Mouse (Mus musculus): ENCODE results near the gene Clip2. TPM values are rescaled to one million over a fixed set of nuclear protein-coding genes. Genes with fewer than 3 reads are reported as not detected.

The Clip2 gene
- total and polyA plus RNA-seq, 3 experiments: 5.4 to 16.7 (median 8.7) TPM

- Histone ChIP-seq H3K27ac (ENCODE audit: insufficient read depth, low read depth) (peak overlapping the region; percentile 69), H3K4me1 (ENCODE audit: control insufficient read depth in 1 of 2, insufficient read depth in 2 of 2) (peaks cover 2 to 47% of the 10 kb centered on the region in 2 experiments; a peak in 3 of 4 replicates), H3K36me3 (replicated peaks in 1 of 2; ENCODE audit: control insufficient read depth in 1 of 2, insufficient read depth in 1 of 2, low read length in 1 of 2) (peaks cover 16 to 29% of the 10 kb centered on the region in 2 experiments), H3K4me3 (replicated peaks in 1 of 3; ENCODE audit: low read depth in 2 of 3, low read length in 2 of 3, poor library complexity in 1 of 3) (peak overlapping the region; percentile 98 to 100 (median 100)), H3K27me3 (replicated peaks) (no peaks in the 10 kb centered on the region), H3K9me3 (replicated peaks; ENCODE audit: low read length) (no peaks in the 10 kb centered on the region), H3K79me2 (replicated peaks; ENCODE audit: control insufficient read depth, extremely low read depth, insufficient read depth, poor library complexity, severe bottlenecking) (peaks cover 44% of the 10 kb centered on the region), H3K9ac (ENCODE audit: insufficient read depth, low read depth) (peak overlapping the region; percentile 99), H3K4me2 (ENCODE audit: insufficient read depth, low read depth, poor library complexity, severe bottlenecking) (peak overlapping the region; percentile 94)
- in situ Hi-C loops (cut with MboI; ENCODE audit: low pct_ligation_motif_present, low pct_unique_long_range_greater_than_20kb, low sequenced_read_pairs): loop anchor here (5.0 kb wide), 2 partner anchors 34 to 86 kb away; partner anchors contain the start of gene Lat2
- DNase-seq (ENCODE audit: extremely low read depth): peak; percentile 53
- TF ChIP-seq SIN3A (IDR thresholded peaks at IDR 0.05; ENCODE audit: low read length) (0 out of 2 replicates have a peak, but pooled peaks have one; percentile 13), CHD1 (IDR thresholded peaks at IDR 0.05; ENCODE audit: low read depth, low read length) (no peak), BHLHE40 (IDR thresholded peaks at IDR 0.05; ENCODE audit: low read depth, low read length) (peak; percentile 53), POLR2AphosphoS2 (IDR thresholded peaks at IDR 0.05; ENCODE audit: low read depth, low read length) (no peak), SMC3 (IDR thresholded peaks at IDR 0.05; ENCODE audit: low read depth, low read length) (peak; percentile 42), ZNF384 (IDR thresholded peaks at IDR 0.05; ENCODE audit: low read depth, low read length) (no peak), CTCF (conservative IDR thresholded peaks at IDR 0.05 in 1 of 2, IDR thresholded peaks at IDR 0.05 in 1 of 2; ENCODE audit: low read depth in 2 of 2, low read length in 2 of 2) (peak in 1 of 2 experiments; percentile 51; a peak in 2 of 4 replicates)
- dilution Hi-C loops (cut with MboI; ENCODE audit: extremely low pct_ligation_motif_present, extremely low pct_unique_long_range_greater_than_20kb, low sequenced_read_pairs): no loop called here
These were observed 31.0 kb upstream of the Clip2 start for GRCm38 (mm10) chr5:134583006-134583883.

- in situ Hi-C loops (cut with MboI; ENCODE audit: low pct_ligation_motif_present, low pct_unique_long_range_greater_than_20kb, low sequenced_read_pairs): loop anchor here (5.0 kb wide), 2 partner anchors 35 to 85 kb away; partner anchors contain the start of gene Lat2
- Histone ChIP-seq H3K36me3 (replicated peaks in 1 of 2; ENCODE audit: control insufficient read depth in 1 of 2, insufficient read depth in 1 of 2, low read length in 1 of 2) (peaks cover 12 to 28% of the 10 kb centered on the region in 2 experiments), H3K79me2 (replicated peaks; ENCODE audit: control insufficient read depth, extremely low read depth, insufficient read depth, poor library complexity, severe bottlenecking) (peaks cover 44% of the 10 kb centered on the region), H3K4me2 (ENCODE audit: insufficient read depth, low read depth, poor library complexity, severe bottlenecking) (no peak overlapping the region; the same call in 1 of the 2 replicates), H3K4me1 (ENCODE audit: control insufficient read depth in 1 of 2, insufficient read depth in 2 of 2) (peaks cover 2 to 47% of the 10 kb centered on the region in 2 experiments; a peak in 3 of 4 replicates), H3K27ac (ENCODE audit: insufficient read depth, low read depth) (peak overlapping the region; percentile 69), H3K27me3 (replicated peaks) (no peaks in the 10 kb centered on the region), H3K9ac (ENCODE audit: insufficient read depth, low read depth) (peak overlapping the region; percentile 99), H3K4me3 (replicated peaks in 1 of 3; ENCODE audit: low read depth in 2 of 3, low read length in 2 of 3, poor library complexity in 1 of 3) (peak overlapping the region; percentile 98 to 100 (median 100)), H3K9me3 (replicated peaks; ENCODE audit: low read length) (no peaks in the 10 kb centered on the region)
- DNase-seq (ENCODE audit: extremely low read depth): peak; percentile 98
- dilution Hi-C loops (cut with MboI; ENCODE audit: extremely low pct_ligation_motif_present, extremely low pct_unique_long_range_greater_than_20kb, low sequenced_read_pairs): no loop called here
- TF ChIP-seq RAD21 (IDR thresholded peaks at IDR 0.05; ENCODE audit: low read depth, low read length): peak; percentile 47
- no peak for TF ChIP-seq ZKSCAN1 (IDR thresholded peaks at IDR 0.05; ENCODE audit: borderline replicate concordance, low read depth, low read length)
- peak; percentile 83 for TF ChIP-seq MAZ (IDR thresholded peaks at IDR 0.05; ENCODE audit: low read depth, low read length)
- TF ChIP-seq MXI1 (IDR thresholded peaks at IDR 0.05; ENCODE audit: low read depth, low read length): peak; percentile 57; the same call in 1 of the 2 replicates
- no peak for TF ChIP-seq RCOR1 (conservative IDR thresholded peaks at IDR 0.05; ENCODE audit: low read depth, low read length)
- TF ChIP-seq ZC3H11A (IDR thresholded peaks at IDR 0.05; ENCODE audit: low read depth, low read length): no peak
- TF ChIP-seq POLR2AphosphoS2 (IDR thresholded peaks at IDR 0.05; ENCODE audit: low read depth, low read length): no peak
- TF ChIP-seq CTCF (conservative IDR thresholded peaks at IDR 0.05 in 1 of 2, IDR thresholded peaks at IDR 0.05 in 1 of 2; ENCODE audit: low read depth in 2 of 2, low read length in 2 of 2): peak in 1 of 2 experiments; percentile 80; a peak in 2 of 4 replicates
- TF ChIP-seq SMC3 (IDR thresholded peaks at IDR 0.05; ENCODE audit: low read depth, low read length): peak; percentile 44
- no peak for TF ChIP-seq EP300 (IDR thresholded peaks at IDR 0.05; ENCODE audit: low read length)
- TF ChIP-seq ZMIZ1 (IDR thresholded peaks at IDR 0.05; ENCODE audit: low read depth, low read length): no peak
- no peak for TF ChIP-seq ZNF384 (IDR thresholded peaks at IDR 0.05; ENCODE audit: low read depth, low read length)
- no peak for TF ChIP-seq JUN (IDR thresholded peaks at IDR 0.05; ENCODE audit: insufficient read depth, low read depth, low read length)
- peak; percentile 85 for TF ChIP-seq HCFC1 (IDR thresholded peaks at IDR 0.05; ENCODE audit: low read depth, low read length)
- no peak for TF ChIP-seq JUND (conservative IDR thresholded peaks at IDR 0.05; ENCODE audit: low read depth, low read length)
- peak; percentile 97 for TF ChIP-seq ELF1 (IDR thresholded peaks at IDR 0.05; ENCODE audit: low read depth, low read length)
- peak; percentile 88 for TF ChIP-seq POLR2A (IDR thresholded peaks at IDR 0.05; ENCODE audit: low read depth, low read length)
- peak; percentile 89 for TF ChIP-seq NRF1 (IDR thresholded peaks at IDR 0.05; ENCODE audit: low read depth, low read length)
- no peak for TF ChIP-seq MEF2A (IDR thresholded peaks at IDR 0.05; ENCODE audit: borderline replicate concordance, low read depth, low read length)
- TF ChIP-seq GABPA (IDR thresholded peaks at IDR 0.05; ENCODE audit: insufficient replicate concordance, low read depth, low read length): no peak
- no peak for TF ChIP-seq USF2 (conservative IDR thresholded peaks at IDR 0.05; ENCODE audit: low read depth, low read length)
- peak; percentile 88; the same call in 1 of the 2 replicates for TF ChIP-seq E2F4 (IDR thresholded peaks at IDR 0.05; ENCODE audit: insufficient replicate concordance, low read depth, low read length)
- 0 out of 2 replicates have a peak, but pooled peaks have one; percentile 56 for TF ChIP-seq TBP (conservative IDR thresholded peaks at IDR 0.05; ENCODE audit: low read depth, low read length)
- no peak for TF ChIP-seq KAT2A (IDR thresholded peaks at IDR 0.05; ENCODE audit: insufficient replicate concordance, low read length)
These were observed 30.1 kb upstream of the Clip2 start for GRCm38 (mm10) chr5:134582221-134582907.

Measured in CH12.LX (cell line).